Mouse (Mus musculus) midbrain, embryonic 15.5 days (tissue): ENCODE data around the gene Gstp1. TPM values are rescaled to one million over a fixed set of nuclear protein-coding genes. Genes with fewer than 3 reads are reported as not detected.
A peak's percentile ranks its signal among the peaks of the same experiment; 100 is the strongest.
"Not testable (repeated sequence)": the region's sequence is repeated elsewhere in the genome, so short reads cannot be mapped to it uniquely, and the experiment has no call there.

Experiments
- ATAC-seq: fragments of 200-750 bp; cut with Nextera tagmentation; replicated peaks from 2 replicates; pipeline ENCODE4 v1.8.0; 2017; ENCODE audit warnings: moderate TSS enrichment
- H3K27ac ChIP-seq: fragments of 300-500 bp; sonication (generic); 2 replicates; pipeline ENCODE4 v1.5.1; 2015; ENCODE audit warnings: mild to moderate bottlenecking, inconsistent platforms
- H3K27me3 ChIP-seq: fragments of 300-500 bp; sonication (generic); replicated peaks from 2 replicates; pipeline ENCODE4 v1.6.1; 2015; ENCODE audit warnings: inconsistent platforms
- H3K36me3 ChIP-seq: fragments of 300-500 bp; sonication (generic); replicated peaks from 2 replicates; pipeline ENCODE4 v1.6.1; 2015; ENCODE audit warnings: inconsistent platforms
- H3K4me1 ChIP-seq: fragments of 300-500 bp; sonication (generic); 2 replicates; pipeline ENCODE4 v1.6.1; 2015; ENCODE audit warnings: inconsistent platforms
- H3K4me2 ChIP-seq: fragments of 300-500 bp; sonication (generic); 2 replicates; pipeline ENCODE4 v1.6.1; 2015; ENCODE audit warnings: inconsistent platforms, mild to moderate bottlenecking, moderate library complexity
- H3K4me3 ChIP-seq: fragments of 300-500 bp; sonication (generic); 2 replicates; pipeline ENCODE4 v1.5.1; 2015; ENCODE audit warnings: mild to moderate bottlenecking, inconsistent platforms
- H3K9ac ChIP-seq: fragments of 300-500 bp; sonication (generic); 2 replicates; pipeline ENCODE4 v1.6.1; 2015; ENCODE audit warnings: mild to moderate bottlenecking, inconsistent platforms
- H3K9me3 ChIP-seq: fragments of 300-500 bp; sonication (generic); 2 replicates; pipeline ENCODE4 v1.6.1; 2016; ENCODE audit warnings: inconsistent platforms
- WGBS: fragments of 180-500 bp; shearing (Covaris S2); methylation state at CpG from one replicate; pipeline ENCODE4 v1.1.7; 2015; ENCODE audit warnings: mixed read lengths; 5-methylcytosine and 5-hydroxymethylcytosine counted together
- polyA plus RNA-seq: library from polyadenylated mRNA; unstranded; fragments of >200 nt; fragmentation: Nextera tagmentation; extraction: Ambion mirVana; gene quantifications from 2 replicates; pipeline ENCODE4 v1.2.1, GENCODE M21; 2015

Gstp1 gene
- polyA plus RNA-seq, 1 experiment from 2014 or later = 513 TPM

GRCm38 (mm10) chr19:4046866-4047254 lies 9.1 kb upstream of the Gstp1 start:
- H3K36me3 ChIP-seq = no peaks in the 10 kb centered on the region
- H3K4me2 ChIP-seq = no peak overlapping the region
- H3K9me3 ChIP-seq = no peaks in the 10 kb centered on the region
- H3K9ac ChIP-seq = no peak overlapping the region
- H3K27ac ChIP-seq = no peak overlapping the region
- no peaks in the 10 kb centered on the region for H3K27me3 ChIP-seq
- no peak for ATAC-seq
- WGBS = 83% methylated on average over 8 of the region's 8 CpGs
- no peak overlapping the region for H3K4me3 ChIP-seq
- 0 out of 2 replicates have a peak, but pooled peaks cover 2% of the 10 kb centered on the region for H3K4me1 ChIP-seq

GRCm38 (mm10) chr19:4045966-4046865 lies 8.4 kb upstream of the Gstp1 start, which contains the start of gene Gstp2:
Gstp2 (minus strand) TSS chr19:4046023.
- Histone ChIP-seq H3K4me2 (peak within 1 kb of the TSS; percentile 18; the same call in 1 of the 2 replicates), H3K9me3 (no peaks in the 10 kb centered on the region), H3K27me3 (no peaks in the 10 kb centered on the region), H3K27ac (no peak within 1 kb of the TSS), H3K9ac (no peak within 1 kb of the TSS), H3K4me1 (0 out of 2 replicates have a peak, but pooled peaks cover 2% of the 10 kb centered on the region), H3K36me3 (no peaks in the 10 kb centered on the region), H3K4me3 (no peak within 1 kb of the TSS)
- WGBS = 57% methylated on average over 16 of the region's 16 CpGs
- ATAC-seq = no peak

- H3K27me3 ChIP-seq, H3K4me1 ChIP-seq, H3K9me3 ChIP-seq, H3K4me2 ChIP-seq, ATAC-seq, H3K9ac ChIP-seq, H3K4me3 ChIP-seq, H3K36me3 ChIP-seq, H3K27ac ChIP-seq: not testable (repeated sequence)
- WGBS = 87% methylated on average over 5 of the region's 5 CpGs
Observed at GRCm38 (mm10) chr19:4044109-4044508, 6.3 kb upstream of the Gstp1 start.

- Histone ChIP-seq H3K9me3 (no peaks in the 10 kb centered on the region), H3K27me3 (no peaks in the 10 kb centered on the region), H3K4me1 (peaks cover 13% of the 10 kb centered on the region), H3K27ac (no peak overlapping the region), H3K4me3 (no peak overlapping the region), H3K9ac (no peak overlapping the region), H3K36me3 (no peaks in the 10 kb centered on the region), H3K4me2 (no peak overlapping the region)
- WGBS = 80% methylated on average over 14 of the region's 14 CpGs
- ATAC-seq = no peak
Observed at GRCm38 (mm10) chr19:4042124-4042523, 4.3 kb upstream of the Gstp1 start.

GRCm38 (mm10) chr19:4041500-4041899 lies 3.7 kb upstream of the Gstp1 start:
- H3K27me3 ChIP-seq, H3K36me3 ChIP-seq, H3K9ac ChIP-seq, H3K27ac ChIP-seq, H3K9me3 ChIP-seq, ATAC-seq, H3K4me2 ChIP-seq, H3K4me3 ChIP-seq: not testable (repeated sequence)
- peaks cover 16% of the 10 kb centered on the region for H3K4me1 ChIP-seq
- 90% methylated on average over 4 of the region's 4 CpGs for whole genome bisulfite sequencing

- not testable (repeated sequence) for H3K4me3 ChIP-seq, H3K27me3 ChIP-seq, H3K9me3 ChIP-seq, ATAC-seq, H3K4me2 ChIP-seq, H3K9ac ChIP-seq, H3K36me3 ChIP-seq, H3K27ac ChIP-seq
- peaks cover 21% of the 10 kb centered on the region for H3K4me1 ChIP-seq
- WGBS = 92% methylated on average over 5 of the region's 5 CpGs
Observed at GRCm38 (mm10) chr19:4040941-4041340, 3.2 kb upstream of the Gstp1 start.

GRCm38 (mm10) chr19:4037154-4037787 lies 514 bp downstream of the Gstp1 start:
- Histone ChIP-seq H3K9ac (peak overlapping the region; percentile 60), H3K27ac (peak overlapping the region; percentile 67), H3K4me1 (peaks cover 20% of the 10 kb centered on the region), H3K4me2 (peak overlapping the region; percentile 77), H3K4me3 (peak overlapping the region; percentile 53)
- not testable (repeated sequence) for H3K27me3 ChIP-seq, H3K9me3 ChIP-seq, H3K36me3 ChIP-seq
- 19% methylated on average over 8 of the region's 8 CpGs for WGBS
- ATAC-seq = peak; percentile 53

- Histone ChIP-seq H3K9me3 (no peaks in the 10 kb centered on the region), H3K4me1 (peaks cover 20% of the 10 kb centered on the region), H3K27me3 (no peaks in the 10 kb centered on the region), H3K4me3 (no peak overlapping the region), H3K4me2 (peak overlapping the region; percentile 5; the same call in 1 of the 2 replicates), H3K36me3 (0 out of 2 replicates have a peak, but pooled peaks cover 4% of the 10 kb centered on the region), H3K27ac (no peak overlapping the region), H3K9ac (no peak overlapping the region)
- ATAC-seq = no peak; the same call in 1 of the 2 replicates
- WGBS = 66% methylated on average over 12 of the region's 12 CpGs
Observed at GRCm38 (mm10) chr19:4036327-4037045, 1.3 kb downstream of the Gstp1 start.

GRCm38 (mm10) chr19:4033742-4034141 lies 4.0 kb downstream of the Gstp1 start:
- no peak for ATAC-seq
- Histone ChIP-seq H3K36me3 (0 out of 2 replicates have a peak, but pooled peaks cover 4% of the 10 kb centered on the region), H3K27ac (no peak overlapping the region), H3K4me3 (no peak overlapping the region), H3K4me1 (peaks cover 20% of the 10 kb centered on the region), H3K4me2 (no peak overlapping the region), H3K27me3 (no peaks in the 10 kb centered on the region), H3K9me3 (no peaks in the 10 kb centered on the region), H3K9ac (no peak overlapping the region)
- 49% methylated on average over 5 of the region's 5 CpGs for WGBS

- H3K36me3 ChIP-seq = 0 out of 2 replicates have a peak, but pooled peaks cover 4% of the 10 kb centered on the region
- no peak overlapping the region for H3K4me2 ChIP-seq
- no peak overlapping the region for H3K9ac ChIP-seq
- H3K4me3 ChIP-seq = no peak overlapping the region
- no peaks in the 10 kb centered on the region for H3K27me3 ChIP-seq
- 86% methylated on average over 3 of the region's 3 CpGs for WGBS
- no peak for ATAC-seq
- H3K4me1 ChIP-seq = peaks cover 17% of the 10 kb centered on the region
- no peaks in the 10 kb centered on the region for H3K9me3 ChIP-seq
- no peak overlapping the region for H3K27ac ChIP-seq
Observed at GRCm38 (mm10) chr19:4033298-4033697, 4.5 kb downstream of the Gstp1 start.

GRCm38 (mm10) chr19:4032668-4033067 lies 5.1 kb downstream of the Gstp1 start:
- no peak overlapping the region for H3K9ac ChIP-seq
- 54% methylated on average over 7 of the region's 7 CpGs for WGBS
- H3K4me1 ChIP-seq = peaks cover 13% of the 10 kb centered on the region
- H3K36me3 ChIP-seq = 0 out of 2 replicates have a peak, but pooled peaks cover 4% of the 10 kb centered on the region
- no peak overlapping the region for H3K4me3 ChIP-seq
- no peaks in the 10 kb centered on the region for H3K27me3 ChIP-seq
- no peak overlapping the region for H3K4me2 ChIP-seq
- no peak overlapping the region for H3K27ac ChIP-seq
- H3K9me3 ChIP-seq = no peaks in the 10 kb centered on the region
- ATAC-seq = no peak

GRCm38 (mm10) chr19:4027576-4027975 lies 10.2 kb downstream of the Gstp1 start:
- ATAC-seq = no peak
- H3K36me3 ChIP-seq = no peaks in the 10 kb centered on the region
- H3K27ac ChIP-seq = no peak overlapping the region

More at GRCm38 (mm10) chr19:4027576-4027975, 10.2 kb downstream of the Gstp1 start:
- Histone ChIP-seq H3K9ac (no peak overlapping the region), H3K4me2 (no peak overlapping the region), H3K4me3 (no peak overlapping the region), H3K9me3 (no peaks in the 10 kb centered on the region), H3K4me1 (no peaks in the 10 kb centered on the region), H3K27me3 (no peaks in the 10 kb centered on the region)
